Mouse (Mus musculus) telencephalon, adult 2 months (tissue): ENCODE measurements around the gene Snurf.
A peak's percentile ranks its signal among the peaks of the same experiment; 100 is the strongest.

Experiments
- DNase-seq: peaks from one replicate; pipeline ENCODE4 v3.0.0-alpha.2; 2011; ENCODE audit warnings: low read depth, low spot score

The Snurf gene

GRCm38 (mm10) chr7:60004606-60005330, at the start of gene Snurf, which contains the start of gene Gm38393:
Gene Snurf (minus strand): TSS chr7:60005049.
Gene Gm38393 (minus strand): TSS chr7:60005064.
- peak; percentile 44 for DNase-seq

- DNase-seq = peak; percentile 32
Observed at GRCm38 (mm10) chr7:60047481-60048201, 42.8 kb upstream of the Snurf start.

GRCm38 (mm10) chr7:60013186-60013585, 8.3 kb upstream of the Snurf start:
- DNase-seq = no peak

GRCm38 (mm10) chr7:60007727-60008360, 3.0 kb upstream of the Snurf start:
- DNase-seq = no peak

GRCm38 (mm10) chr7:60006262-60006661, 1.4 kb upstream of the Snurf start:
- DNase-seq = no peak

- DNase-seq = no peak
Observed at GRCm38 (mm10) chr7:60003921-60004605, 786 bp downstream of the Snurf start.

- peak; percentile 43 for DNase-seq
Observed at GRCm38 (mm10) chr7:60003006-60003865, 1.6 kb downstream of the Snurf start.

- no peak for DNase-seq
Observed at GRCm38 (mm10) chr7:59978646-59979045, 26.2 kb downstream of the Snurf start.
